Mouse (Mus musculus) bone marrow macrophage, adult 2 months (primary cell): ENCODE results near the gene Emp2.

Source experiments
- CTCF ChIP-seq: IDR thresholded peaks from 2 replicates; pipeline ENCODE4 v1.5.1; 2012; ENCODE audit warnings: low read depth, mild to moderate bottlenecking, low read length, moderate library complexity
- POLR2A ChIP-seq: IDR thresholded peaks from 2 replicates; pipeline ENCODE4 v1.6.1; 2012; ENCODE audit warnings: mild to moderate bottlenecking, low read depth, low read length, borderline replicate concordance

GRCm38 (mm10) chr16:10316493-10317196 lies 2.9 kb upstream of the Emp2 start:
- TF ChIP-seq CTCF (no peak), POLR2A (no peak)
